18 mouse cellular contexts compared by ENCODE assay signal in genomic region chr5:72746461-72746860, GRCm38 (mm10). TPM values are rescaled to one million over a fixed set of nuclear protein-coding genes. Genes with fewer than 3 reads are reported as not detected.
"Had no signal": no experiment of that assay in that cellular context is flagged by ENCODE, and none has a peak within 500 bp of the region (broad histone marks: within the 10 kb centered on the region; RNA-seq: fewer than 3 reads in every experiment).

No protein-coding gene starts in this region.

- H3K9ac ChIP-seq: kidney, embryonic 15.5 days; liver, embryonic 13.5 days; neural tube, embryonic 12.5 days; neural tube, embryonic 15.5 days had no signal

- H3K4me3 ChIP-seq: kidney, embryonic 15.5 days; liver, embryonic 13.5 days; neural tube, embryonic 12.5 days; neural tube, embryonic 15.5 days had no signal

- H3K4me1 ChIP-seq: kidney, embryonic 15.5 days; neural tube, embryonic 12.5 days had no signal

- H3K9me3 ChIP-seq: kidney, embryonic 15.5 days; liver, embryonic 13.5 days; neural tube, embryonic 12.5 days; neural tube, embryonic 15.5 days had no signal

- H3K36me3 ChIP-seq: kidney, embryonic 15.5 days; liver, embryonic 13.5 days; neural tube, embryonic 12.5 days; neural tube, embryonic 15.5 days had no signal

- DNase-seq: kidney, adult 8-10 months; kidney, postnatal 10 days; kidney, postnatal 36 days; liver, embryonic 13.5 days; lung, adult 2 months; lung, postnatal 14 days; lung, postnatal 4 days; midbrain, embryonic 14.5 days; right cerebral cortex, adult 18-20 months; right cerebral cortex, postnatal 14 days; right cerebral cortex, postnatal 4 days; thymus, postnatal 36 days had no signal

- H3K27ac ChIP-seq: kidney, embryonic 15.5 days; liver, embryonic 13.5 days; neural tube, embryonic 12.5 days; neural tube, embryonic 15.5 days; stomach, postnatal 0 days had no signal

- H3K4me2 ChIP-seq: kidney, embryonic 15.5 days; liver, embryonic 13.5 days; midbrain, embryonic 11.5 days; neural tube, embryonic 12.5 days; neural tube, embryonic 15.5 days had no signal

- H3K27me3 ChIP-seq: kidney, embryonic 15.5 days; liver, embryonic 13.5 days; neural tube, embryonic 12.5 days; neural tube, embryonic 15.5 days had no signal

RNA-seq across cellular contexts. Expression of gene Txk, which starts 6.1 kb away (rescaled TPM):
- total RNA-seq: layer of hippocampus, postnatal 14 days had no signal
- polyA plus RNA-seq: liver, embryonic 13.5 days; midbrain, embryonic 11.5 days had no signal
